Mouse (Mus musculus) embryonic facial prominence, embryonic 11.5 days (tissue): Measurements from ENCODE around the gene Zfp219. TPM values are rescaled to one million over a fixed set of nuclear protein-coding genes. Genes with fewer than 3 reads are reported as not detected.
"Not testable (repeated sequence)": the region's sequence is repeated elsewhere in the genome, so short reads cannot be mapped to it uniquely, and the experiment has no call there.

Experiments used
- ATAC-seq: fragments of 200-750 bp; cut with Nextera tagmentation; replicated peaks from 2 replicates; pipeline ENCODE4 v1.8.0; 2017; ENCODE audit warnings: low read depth; ENCODE audit not compliant: insufficient number of reproducible peaks, low FRiP score, low TSS enrichment
- DNase-seq: peaks from one replicate; pipeline ENCODE4 v3.0.0-alpha.2; 2015; ENCODE audit warnings: low spot score
- H3K27ac ChIP-seq: fragments of 300-500 bp; sonication (generic); replicated peaks from 2 replicates; pipeline ENCODE4 v1.5.1; 2014; ENCODE audit warnings: mild to moderate bottlenecking, low read depth, low read length, control low read depth
- H3K27me3 ChIP-seq: fragments of 300-500 bp; sonication (generic); 2 replicates; pipeline ENCODE4 v1.6.1; 2014; ENCODE audit warnings: mild to moderate bottlenecking, low read length, moderate library complexity, mixed read lengths; ENCODE audit not compliant: control insufficient read depth, insufficient read depth
- H3K36me3 ChIP-seq: fragments of 300-500 bp; sonication (generic); replicated peaks from 2 replicates; pipeline ENCODE4 v1.6.1; 2014; ENCODE audit warnings: low read depth, mild to moderate bottlenecking, low read length, moderate library complexity, mixed read lengths; ENCODE audit not compliant: control insufficient read depth, insufficient read depth
- H3K4me1 ChIP-seq: fragments of 300-500 bp; sonication (generic); 2 replicates; pipeline ENCODE4 v1.6.1; 2014; ENCODE audit warnings: low read length, mixed read lengths; ENCODE audit not compliant: control insufficient read depth, insufficient read depth
- H3K4me2 ChIP-seq: fragments of 300-500 bp; sonication (generic); 2 replicates; pipeline ENCODE4 v1.6.1; 2014; ENCODE audit warnings: low read depth, mild to moderate bottlenecking, control low read depth, low read length, moderate library complexity
- H3K4me3 ChIP-seq: fragments of 300-500 bp; sonication (generic); 2 replicates; pipeline ENCODE4 v1.5.1; 2014; ENCODE audit warnings: low read depth, low read length, control low read depth
- H3K9ac ChIP-seq: fragments of 300-500 bp; sonication (generic); replicated peaks from 2 replicates; pipeline ENCODE4 v1.6.1; 2014; ENCODE audit warnings: mild to moderate bottlenecking, control low read depth, low read length
- H3K9me3 ChIP-seq: fragments of 300-500 bp; sonication (generic); replicated peaks from 2 replicates; pipeline ENCODE4 v1.6.1; 2016; ENCODE audit warnings: mild to moderate bottlenecking, low read length, inconsistent platforms, mixed read lengths; ENCODE audit not compliant: control insufficient read depth
- WGBS: fragments of 180-500 bp; shearing (Covaris S2); extraction: QIAGEN DNeasy Blood & Tissue Kit; methylation state at CpG from one replicate; pipeline ENCODE4 v1.1.7; 2014; 5-methylcytosine and 5-hydroxymethylcytosine counted together
- polyA plus RNA-seq: library from polyadenylated mRNA; unstranded; fragments of >200 nt; fragmentation: Nextera tagmentation; extraction: Ambion mirVana; gene quantifications from 2 replicates; pipeline ENCODE4 v1.2.1, GENCODE M21; 2014

The Zfp219 gene
- 54.7 and 63.2 TPM in 2 replicates for polyA plus RNA-seq

GRCm38 (mm10) chr14:52020486-52021137 is at the start of gene Zfp219:
Zfp219 (minus strand) TSS chr14:52020733.
- Histone ChIP-seq H3K4me3 (peak within 1 kb of the TSS; percentile 53), H3K9ac (peak within 1 kb of the TSS; percentile 90), H3K9me3 (no peaks in the 10 kb centered on the region), H3K27me3 (no peaks in the 10 kb centered on the region), H3K36me3 (no peaks in the 10 kb centered on the region; the same call in 1 of the 2 replicates), H3K4me1 (0 out of 2 replicates have a peak, but pooled peaks cover 3% of the 10 kb centered on the region), H3K4me2 (peak within 1 kb of the TSS; percentile 78), H3K27ac (peak within 1 kb of the TSS; percentile 96)
- ATAC-seq (peak; percentile 39), DNase-seq (peak; percentile 86)
- WGBS: 9% methylated on average over 15 of the region's 15 CpGs

- no peaks in the 10 kb centered on the region for H3K9me3 ChIP-seq
- ATAC-seq (no peak), DNase-seq (no peak)
- no peak overlapping the region for H3K27ac ChIP-seq
- no peaks in the 10 kb centered on the region for H3K36me3 ChIP-seq
- no peak overlapping the region for H3K4me2 ChIP-seq
- WGBS: 60% methylated on average over 4 of the region's 4 CpGs
- H3K9ac ChIP-seq: no peak overlapping the region
- no peaks in the 10 kb centered on the region for H3K4me1 ChIP-seq
- no peaks in the 10 kb centered on the region for H3K27me3 ChIP-seq
- no peak overlapping the region for H3K4me3 ChIP-seq
Measured at GRCm38 (mm10) chr14:52066135-52066534, 45.6 kb upstream of the Zfp219 start.

DNA sequence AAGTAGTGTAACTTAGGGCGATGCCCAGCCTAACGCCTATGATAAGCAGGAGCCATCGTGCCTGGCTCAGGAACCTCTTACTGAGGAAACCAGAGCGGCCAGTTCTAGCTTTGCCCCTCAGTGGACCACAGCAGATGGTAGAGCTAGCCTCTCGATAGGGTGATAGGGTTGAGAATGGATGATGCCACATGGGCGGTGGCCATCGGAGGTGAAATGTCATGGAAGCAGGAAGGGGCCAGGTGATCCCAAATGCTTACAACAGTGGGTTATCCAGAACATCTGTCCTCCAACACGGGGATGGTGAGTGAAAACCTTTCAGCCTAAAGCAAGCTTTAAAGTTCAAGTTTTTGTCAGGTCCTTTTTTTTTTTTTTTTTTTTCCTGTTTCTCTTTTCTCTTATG is 41.3 kb upstream of the Zfp219 start:
- WGBS: 84% methylated on average over 8 of the region's 8 CpGs
- DNase-seq (no peak), ATAC-seq (no peak)
- no peaks in the 10 kb centered on the region for H3K4me1 ChIP-seq
- no peaks in the 10 kb centered on the region for H3K9me3 ChIP-seq
- no peak overlapping the region for H3K9ac ChIP-seq
- no peak overlapping the region for H3K4me3 ChIP-seq
- H3K4me2 ChIP-seq: no peak overlapping the region
- no peaks in the 10 kb centered on the region for H3K36me3 ChIP-seq
- H3K27ac ChIP-seq: no peak overlapping the region
- H3K27me3 ChIP-seq: no peaks in the 10 kb centered on the region

DNA sequence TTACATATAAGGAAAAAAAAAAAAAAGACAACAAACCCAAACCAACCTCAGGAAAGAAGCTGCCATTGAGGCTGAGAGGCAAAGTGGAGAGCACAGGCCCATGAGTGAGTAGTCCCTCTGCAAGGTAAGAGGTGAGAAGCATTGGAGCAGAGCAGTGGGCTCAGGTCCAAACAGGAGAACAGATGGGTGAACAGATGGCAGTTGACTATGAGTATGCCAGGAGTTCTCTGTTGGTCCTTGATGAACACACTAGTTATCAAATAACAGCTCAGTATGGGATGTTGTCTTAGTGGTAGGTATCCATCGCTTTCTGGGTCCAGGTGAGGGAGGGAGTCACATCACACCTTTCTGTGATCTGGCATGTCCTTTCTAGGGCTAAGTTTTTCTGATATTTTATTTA is 40.3 kb upstream of the Zfp219 start:
- no peak overlapping the region for H3K27ac ChIP-seq
- ATAC-seq (no peak), DNase-seq (no peak)
- WGBS: 85% methylated on average over 1 of the region's 1 CpGs
- H3K9ac ChIP-seq: no peak overlapping the region
- H3K4me2 ChIP-seq: no peak overlapping the region
- no peaks in the 10 kb centered on the region for H3K27me3 ChIP-seq
- H3K4me3 ChIP-seq: no peak overlapping the region
- no peaks in the 10 kb centered on the region for H3K36me3 ChIP-seq
- no peaks in the 10 kb centered on the region for H3K4me1 ChIP-seq
- no peaks in the 10 kb centered on the region for H3K9me3 ChIP-seq

- no peak for DNase-seq
- Histone ChIP-seq H3K27me3 (no peaks in the 10 kb centered on the region), H3K4me1 (no peaks in the 10 kb centered on the region), H3K4me2 (no peak overlapping the region), H3K9ac (no peak overlapping the region), H3K4me3 (no peak overlapping the region), H3K27ac (no peak overlapping the region), H3K9me3 (no peaks in the 10 kb centered on the region), H3K36me3 (no peaks in the 10 kb centered on the region)
- 72% methylated on average over 4 of the region's 4 CpGs for WGBS
- ATAC-seq: no peak
Measured at GRCm38 (mm10) chr14:52059982-52060381, 39.4 kb upstream of the Zfp219 start.

- H3K27me3 ChIP-seq, ATAC-seq, H3K4me3 ChIP-seq, DNase-seq, H3K4me2 ChIP-seq, H3K36me3 ChIP-seq, H3K9me3 ChIP-seq, H3K27ac ChIP-seq, H3K4me1 ChIP-seq, H3K9ac ChIP-seq: not testable (repeated sequence)
- 88% methylated on average over 3 of the region's 3 CpGs for WGBS
Measured at GRCm38 (mm10) chr14:52052720-52053119, 32.2 kb upstream of the Zfp219 start.

DNA sequence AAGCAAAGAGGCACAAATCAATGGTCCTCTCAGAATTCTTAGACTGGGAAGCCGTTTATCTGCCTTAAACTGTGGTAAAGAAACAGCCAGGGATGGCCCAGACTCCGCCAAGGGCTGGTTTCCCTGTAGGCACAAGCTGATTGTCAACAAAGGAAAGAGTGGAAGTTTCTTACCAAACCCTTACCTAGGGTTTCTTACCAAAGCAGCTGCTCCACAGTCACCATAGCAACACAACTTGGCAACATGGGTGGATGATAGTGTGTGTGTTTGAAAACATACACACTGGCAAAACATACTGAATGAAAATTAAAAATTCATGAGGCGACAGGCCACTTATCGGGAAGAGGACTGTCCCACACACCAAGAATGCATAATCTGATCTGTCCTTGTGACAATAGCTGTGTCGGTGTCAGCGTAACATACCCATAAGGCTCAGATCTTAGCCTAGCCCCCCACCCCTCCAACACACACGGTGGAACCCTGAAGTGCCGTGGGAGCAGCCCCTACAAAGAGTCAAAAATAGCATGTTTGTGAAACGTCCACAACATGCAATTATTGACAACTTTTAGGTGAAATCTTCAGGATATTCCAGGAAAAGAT is 25.5 kb upstream of the Zfp219 start:
- Histone ChIP-seq H3K4me1 (no peaks in the 10 kb centered on the region), H3K36me3 (no peaks in the 10 kb centered on the region), H3K9me3 (no peaks in the 10 kb centered on the region), H3K9ac (no peak overlapping the region), H3K27me3 (no peaks in the 10 kb centered on the region), H3K4me3 (no peak overlapping the region), H3K27ac (no peak overlapping the region), H3K4me2 (no peak overlapping the region)
- no peak for ATAC-seq
- 81% methylated on average over 9 of the region's 9 CpGs for WGBS
- no peak for DNase-seq

DNA sequence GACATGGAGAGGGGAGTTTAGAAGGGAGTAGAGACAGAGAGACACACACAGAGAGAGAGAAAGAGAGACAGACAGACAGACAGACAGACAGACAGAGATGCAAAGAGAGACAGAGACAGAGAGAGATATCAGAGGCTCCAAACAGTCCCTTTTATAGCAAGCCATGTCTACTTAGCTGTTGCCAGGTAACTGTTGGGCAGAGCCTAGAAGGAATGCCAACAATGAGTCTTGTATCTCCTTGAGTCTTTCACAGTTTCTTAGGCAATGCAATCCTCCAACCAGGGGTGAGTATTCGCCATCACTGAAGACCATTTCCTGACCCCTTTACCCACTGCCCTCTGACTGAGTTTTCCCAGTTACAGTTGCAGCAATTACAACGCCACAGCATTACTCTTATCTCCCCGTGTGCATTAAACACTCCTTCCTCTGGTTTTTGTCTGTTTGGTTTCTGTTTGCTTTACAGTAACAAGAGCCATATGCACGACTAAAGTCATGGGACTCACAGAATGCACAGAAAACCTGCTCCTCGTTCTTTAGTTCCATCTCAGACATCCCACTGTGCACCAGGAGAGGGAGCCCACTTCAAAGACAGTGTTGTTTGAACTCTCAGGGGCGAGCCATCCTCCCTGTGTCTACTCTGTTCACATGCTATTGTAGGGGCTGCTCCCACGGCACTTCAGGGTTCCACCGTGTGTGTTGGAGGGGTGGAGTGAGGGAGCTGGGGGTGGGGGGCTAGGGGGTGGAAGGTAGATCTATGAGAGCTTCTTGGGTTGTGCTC is 24.6 kb upstream of the Zfp219 start:
- H3K9ac ChIP-seq: no peak overlapping the region
- H3K36me3 ChIP-seq: no peaks in the 10 kb centered on the region
- no peaks in the 10 kb centered on the region for H3K9me3 ChIP-seq
- no peaks in the 10 kb centered on the region for H3K4me1 ChIP-seq
- H3K4me3 ChIP-seq: no peak overlapping the region
- DNase-seq (peak; percentile 79), ATAC-seq (peak; percentile 79; the same call in 1 of the 2 replicates)
- no peak overlapping the region for H3K27ac ChIP-seq
- WGBS: 7% methylated on average over 8 of the region's 8 CpGs
- no peak overlapping the region for H3K4me2 ChIP-seq
- no peaks in the 10 kb centered on the region for H3K27me3 ChIP-seq
